Mouse (Mus musculus) cerebellum, adult 2 months (tissue): Measurements from ENCODE around the gene Tpcn1.

ENCODE experiments used
- CTCF ChIP-seq: fragments of 200-500 bp; IDR thresholded peaks from 2 replicates; pipeline ENCODE4 v1.5.1; 2011; ENCODE audit warnings: low read depth, mild to moderate bottlenecking, control low read depth, low read length, moderate library complexity, borderline replicate concordance; ENCODE audit not compliant: insufficient read depth
- POLR2A ChIP-seq: fragments of 200-500 bp; IDR thresholded peaks from 2 replicates; pipeline ENCODE4 v1.6.1; 2011; ENCODE audit warnings: low read length, control low read depth, borderline replicate concordance; ENCODE audit not compliant: insufficient read depth

- TF ChIP-seq CTCF (no peak), POLR2A (no peak)
These were observed 22.4 kb upstream of the Tpcn1 start for GRCm38 (mm10) chr5:120610906-120611305.
